Mouse (Mus musculus): Measurements from ENCODE around the gene Carm1. TPM values are rescaled to one million over a fixed set of nuclear protein-coding genes. Genes with fewer than 3 reads are reported as not detected.
A peak's percentile ranks its signal among the peaks of the same experiment; 100 is the strongest.

Carm1 gene
- total RNA-seq, 1 experiment from 2014 or later: 23.0 TPM

- ATAC-seq (replicated peaks; ENCODE audit: insufficient number of reproducible peaks, low FRiP score, low TSS enrichment, poor library complexity, severe bottlenecking): 0 out of 2 replicates have a peak, but pooled peaks have one; percentile 42
Measured at GRCm38 (mm10) chr9:21630673-21631072, 84.0 kb downstream of the Carm1 start.

GRCm38 (mm10) chr9:21633106-21633505 is 86.4 kb downstream of the Carm1 start:
- ATAC-seq (replicated peaks; ENCODE audit: insufficient number of reproducible peaks, low FRiP score, low TSS enrichment, poor library complexity, severe bottlenecking): no peak

- no peak for ATAC-seq (replicated peaks; ENCODE audit: insufficient number of reproducible peaks, low FRiP score, low TSS enrichment, poor library complexity, severe bottlenecking)
Measured at GRCm38 (mm10) chr9:21635639-21636038, 88.9 kb downstream of the Carm1 start.

GRCm38 (mm10) chr9:21639031-21639430 is 92.3 kb downstream of the Carm1 start:
- ATAC-seq (replicated peaks; ENCODE audit: insufficient number of reproducible peaks, low FRiP score, low TSS enrichment, poor library complexity, severe bottlenecking): no peak

Other genes with a start within 250 kb of the Carm1 start
- gene Ap1m2, start 234.6 kb upstream of the Carm1 start, total RNA-seq (2017): 1.6 to 2.0 TPM (median 1.8 TPM) in 3 replicates
- 230 to 297 TPM (median 259 TPM) in 3 replicates for gene Slc44a2, start 226.2 kb upstream of the Carm1 start, total RNA-seq (2017)
- 47.3 to 58.8 TPM (median 54.8 TPM) in 3 replicates for gene Ilf3, start 179.0 kb upstream of the Carm1 start, total RNA-seq (2017)
- gene Qtrt1, start 135.1 kb upstream of the Carm1 start, total RNA-seq (2017): 7.2 to 12.8 TPM (median 7.3 TPM) in 3 replicates
- gene Dnm2, start 122.0 kb upstream of the Carm1 start, total RNA-seq (2017): 178 to 219 TPM (median 197 TPM) in 3 replicates
- gene Tmed1, start 36.6 kb upstream of the Carm1 start, total RNA-seq (2017): 3.2 to 6.6 TPM (median 6.3 TPM) in 3 replicates
- gene AB124611, start 20.7 kb upstream of the Carm1 start, total RNA-seq (2017): 191 to 299 TPM (median 267 TPM) in 3 replicates
- 21.2 to 32.4 TPM (median 25.6 TPM) in 3 replicates for gene Timm29, start 45.8 kb downstream of the Carm1 start, total RNA-seq (2017)
- 9.4 to 12.1 TPM (median 10.3 TPM) in 3 replicates for gene Yipf2, start 45.9 kb downstream of the Carm1 start, total RNA-seq (2017)
- 46.9 to 71.7 TPM (median 48.3 TPM) in 3 replicates for gene Smarca4, start 69.3 kb downstream of the Carm1 start, total RNA-seq (2017)
- gene Ldlr, start 176.6 kb downstream of the Carm1 start, total RNA-seq (2017): 63.8 to 106 TPM (median 96.1 TPM) in 3 replicates
- gene Spc24, start 213.4 kb downstream of the Carm1 start, total RNA-seq (2017): 4.1 to 8.0 TPM (median 6.2 TPM) in 3 replicates